Mouse (Mus musculus) cerebellum, adult 2 months (tissue): ENCODE measurements around the gene Msantd1.

Experiments used
- CTCF ChIP-seq: fragments of 200-500 bp; IDR thresholded peaks from 2 replicates; pipeline ENCODE4 v1.5.1; 2011; ENCODE audit warnings: low read depth, mild to moderate bottlenecking, control low read depth, low read length, moderate library complexity, borderline replicate concordance; ENCODE audit not compliant: insufficient read depth
- POLR2A ChIP-seq: fragments of 200-500 bp; IDR thresholded peaks from 2 replicates; pipeline ENCODE4 v1.6.1; 2011; ENCODE audit warnings: low read length, control low read depth, borderline replicate concordance; ENCODE audit not compliant: insufficient read depth

GRCm38 (mm10) chr5:34904412-34904811 lies 3.4 kb upstream of the Msantd1 start:
- TF ChIP-seq CTCF (no peak), POLR2A (no peak)
